Mouse (Mus musculus): ENCODE data around the gene Dnah10. TPM values are rescaled to one million over a fixed set of nuclear protein-coding genes. Genes with fewer than 3 reads are reported as not detected.

Gene Dnah10
- polyA plus RNA-seq, 1 experiment, result 0.38 TPM

GRCm38 (mm10) chr5:124840669-124841068, 115.8 kb downstream of the Dnah10 start:
- no peak overlapping the region for H3K4me3 ChIP-seq (ENCODE audit: control insufficient read depth, insufficient read depth, low read length)
- TF ChIP-seq CTCF (IDR thresholded peaks at IDR 0.05; ENCODE audit: borderline replicate concordance, control insufficient read depth, extremely low read depth, insufficient read depth, low read length, poor library complexity), result no peak
- no peak for TF ChIP-seq POLR2A (IDR thresholded peaks at IDR 0.05; ENCODE audit: control insufficient read depth, extremely low read depth, insufficient read depth, low read length, poor library complexity)
- DNase-seq, result no peak
- 94% methylated on average over 2 of the region's 2 CpGs for WGBS
- no peaks in the 10 kb centered on the region for H3K4me1 ChIP-seq (replicated peaks; ENCODE audit: control insufficient read depth, insufficient read depth, low read length)
- H3K27me3 ChIP-seq (ENCODE audit: control insufficient read depth, insufficient read depth, low read length), result no peaks in the 10 kb centered on the region
- H3K27ac ChIP-seq (ENCODE audit: control insufficient read depth, insufficient read depth, low read length), result no peak overlapping the region
- no peaks in the 10 kb centered on the region for H3K36me3 ChIP-seq (ENCODE audit: control insufficient read depth, insufficient read depth, low read length)

GRCm38 (mm10) chr5:124843386-124843785, 118.5 kb downstream of the Dnah10 start:
- H3K4me1 ChIP-seq (replicated peaks; ENCODE audit: control insufficient read depth, insufficient read depth, low read length), result no peaks in the 10 kb centered on the region
- H3K36me3 ChIP-seq (ENCODE audit: control insufficient read depth, insufficient read depth, low read length), result no peaks in the 10 kb centered on the region
- TF ChIP-seq POLR2A (IDR thresholded peaks at IDR 0.05; ENCODE audit: control insufficient read depth, extremely low read depth, insufficient read depth, low read length, poor library complexity) (no peak), CTCF (IDR thresholded peaks at IDR 0.05; ENCODE audit: borderline replicate concordance, control insufficient read depth, extremely low read depth, insufficient read depth, low read length, poor library complexity) (no peak)
- no peak overlapping the region for H3K27ac ChIP-seq (ENCODE audit: control insufficient read depth, insufficient read depth, low read length)
- no peaks in the 10 kb centered on the region for H3K27me3 ChIP-seq (ENCODE audit: control insufficient read depth, insufficient read depth, low read length)
- DNase-seq, result no peak
- WGBS, result 89% methylated on average over 8 of the region's 8 CpGs
- H3K4me3 ChIP-seq (ENCODE audit: control insufficient read depth, insufficient read depth, low read length), result no peak overlapping the region

- Histone ChIP-seq H3K27me3 (ENCODE audit: control insufficient read depth, insufficient read depth, low read length) (no peaks in the 10 kb centered on the region), H3K4me1 (replicated peaks; ENCODE audit: control insufficient read depth, insufficient read depth, low read length) (no peaks in the 10 kb centered on the region), H3K27ac (ENCODE audit: control insufficient read depth, insufficient read depth, low read length) (no peak overlapping the region), H3K4me3 (ENCODE audit: control insufficient read depth, insufficient read depth, low read length) (no peak overlapping the region), H3K36me3 (ENCODE audit: control insufficient read depth, insufficient read depth, low read length) (no peaks in the 10 kb centered on the region)
- DNase-seq, result no peak
- no peak for TF ChIP-seq CTCF (IDR thresholded peaks at IDR 0.05; ENCODE audit: borderline replicate concordance, control insufficient read depth, extremely low read depth, insufficient read depth, low read length, poor library complexity)
- no peak for TF ChIP-seq POLR2A (IDR thresholded peaks at IDR 0.05; ENCODE audit: control insufficient read depth, extremely low read depth, insufficient read depth, low read length, poor library complexity)
- WGBS, result 55% methylated on average over 4 of the region's 4 CpGs
Observed at GRCm38 (mm10) chr5:124844929-124845328, 120.0 kb downstream of the Dnah10 start.

- no peak for DNase-seq
- Histone ChIP-seq H3K4me3 (ENCODE audit: control insufficient read depth, insufficient read depth, low read length) (no peak overlapping the region), H3K27ac (ENCODE audit: control insufficient read depth, insufficient read depth, low read length) (no peak overlapping the region), H3K27me3 (ENCODE audit: control insufficient read depth, insufficient read depth, low read length) (no peaks in the 10 kb centered on the region), H3K4me1 (replicated peaks; ENCODE audit: control insufficient read depth, insufficient read depth, low read length) (no peaks in the 10 kb centered on the region), H3K36me3 (ENCODE audit: control insufficient read depth, insufficient read depth, low read length) (no peaks in the 10 kb centered on the region)
- 100% methylated on average over 1 of the region's 1 CpGs for WGBS
- TF ChIP-seq POLR2A (IDR thresholded peaks at IDR 0.05; ENCODE audit: control insufficient read depth, extremely low read depth, insufficient read depth, low read length, poor library complexity), result no peak
- no peak for TF ChIP-seq CTCF (IDR thresholded peaks at IDR 0.05; ENCODE audit: borderline replicate concordance, control insufficient read depth, extremely low read depth, insufficient read depth, low read length, poor library complexity)
Observed at GRCm38 (mm10) chr5:124847014-124847413, 122.1 kb downstream of the Dnah10 start.

GRCm38 (mm10) chr5:124848994-124849393, 124.1 kb downstream of the Dnah10 start:
- Histone ChIP-seq H3K27ac (ENCODE audit: control insufficient read depth, insufficient read depth, low read length) (no peak overlapping the region), H3K4me1 (replicated peaks; ENCODE audit: control insufficient read depth, insufficient read depth, low read length) (no peaks in the 10 kb centered on the region), H3K36me3 (ENCODE audit: control insufficient read depth, insufficient read depth, low read length) (no peaks in the 10 kb centered on the region), H3K4me3 (ENCODE audit: control insufficient read depth, insufficient read depth, low read length) (no peak overlapping the region), H3K27me3 (ENCODE audit: control insufficient read depth, insufficient read depth, low read length) (no peaks in the 10 kb centered on the region)
- TF ChIP-seq CTCF (IDR thresholded peaks at IDR 0.05; ENCODE audit: borderline replicate concordance, control insufficient read depth, extremely low read depth, insufficient read depth, low read length, poor library complexity) (no peak), POLR2A (IDR thresholded peaks at IDR 0.05; ENCODE audit: control insufficient read depth, extremely low read depth, insufficient read depth, low read length, poor library complexity) (no peak)
- WGBS, result 94% methylated on average over 3 of the region's 3 CpGs
- DNase-seq, result no peak

- Histone ChIP-seq H3K27me3 (ENCODE audit: control insufficient read depth, insufficient read depth, low read length) (no peaks in the 10 kb centered on the region), H3K27ac (ENCODE audit: control insufficient read depth, insufficient read depth, low read length) (no peak overlapping the region), H3K4me1 (replicated peaks; ENCODE audit: control insufficient read depth, insufficient read depth, low read length) (no peaks in the 10 kb centered on the region), H3K4me3 (ENCODE audit: control insufficient read depth, insufficient read depth, low read length) (no peak overlapping the region), H3K36me3 (ENCODE audit: control insufficient read depth, insufficient read depth, low read length) (no peaks in the 10 kb centered on the region)
- no peak for DNase-seq
- TF ChIP-seq POLR2A (IDR thresholded peaks at IDR 0.05; ENCODE audit: control insufficient read depth, extremely low read depth, insufficient read depth, low read length, poor library complexity) (no peak), CTCF (IDR thresholded peaks at IDR 0.05; ENCODE audit: borderline replicate concordance, control insufficient read depth, extremely low read depth, insufficient read depth, low read length, poor library complexity) (no peak)
- 90% methylated on average over 4 of the region's 4 CpGs for WGBS
Observed at GRCm38 (mm10) chr5:124851572-124851971, 126.7 kb downstream of the Dnah10 start.

- 62% methylated on average over 2 of the region's 2 CpGs for WGBS
- H3K4me1 ChIP-seq (replicated peaks; ENCODE audit: control insufficient read depth, insufficient read depth, low read length), result no peaks in the 10 kb centered on the region
- H3K27ac ChIP-seq (ENCODE audit: control insufficient read depth, insufficient read depth, low read length), result no peak overlapping the region
Observed at GRCm38 (mm10) chr5:124852294-124852693, 127.4 kb downstream of the Dnah10 start.

More at GRCm38 (mm10) chr5:124852294-124852693, 127.4 kb downstream of the Dnah10 start:
- no peak for DNase-seq
- TF ChIP-seq CTCF (IDR thresholded peaks at IDR 0.05; ENCODE audit: borderline replicate concordance, control insufficient read depth, extremely low read depth, insufficient read depth, low read length, poor library complexity), result no peak
- H3K36me3 ChIP-seq (ENCODE audit: control insufficient read depth, insufficient read depth, low read length), result no peaks in the 10 kb centered on the region
- no peak overlapping the region for H3K4me3 ChIP-seq (ENCODE audit: control insufficient read depth, insufficient read depth, low read length)
- H3K27me3 ChIP-seq (ENCODE audit: control insufficient read depth, insufficient read depth, low read length), result no peaks in the 10 kb centered on the region

Measured in thymus, adult 2 months (tissue).